Mouse (Mus musculus) liver, adult 2 months (tissue): ENCODE results near the gene Dlx3.

Experiments
- CTCF ChIP-seq: fragments of 200-500 bp; IDR thresholded peaks from 2 replicates; pipeline ENCODE4 v1.5.1; 2011; ENCODE audit warnings: low read depth, low read length, control low read depth
- POLR2A ChIP-seq: fragments of 200-500 bp; IDR thresholded peaks from 2 replicates; pipeline ENCODE4 v1.6.1; 2011; ENCODE audit warnings: low read length, control low read depth; ENCODE audit not compliant: insufficient read depth; ENCODE audit errors: extremely low read depth

- TF ChIP-seq CTCF (no peak), POLR2A (no peak)
These were observed 25.1 kb downstream of the Dlx3 start for GRCm38 (mm10) chr11:95144946-95145483.
